Mouse (Mus musculus) CH12.LX (cell line): Measurements from ENCODE around the gene Stmnd1. TPM values are rescaled to one million over a fixed set of nuclear protein-coding genes. Genes with fewer than 3 reads are reported as not detected.

Experiments
- DNase-seq: peaks from one replicate; pipeline ENCODE4 v3.0.0-alpha.2; 2013; ENCODE audit errors: extremely low read depth
- H3K27ac ChIP-seq: 2 replicates; pipeline ENCODE4 v1.5.1; 2012; ENCODE audit warnings: low read depth, mild to moderate bottlenecking, control low read depth, moderate library complexity; ENCODE audit not compliant: insufficient read depth
- H3K27me3 ChIP-seq: replicated peaks from 2 replicates; pipeline ENCODE3; 2012; ENCODE audit warnings: inconsistent platforms
- H3K36me3 ChIP-seq, 2 experiments: replicated peaks in 1 of 2; 2 replicates each; pipeline versions ENCODE3 to v1.6.1; 2012; ENCODE audit warnings: inconsistent platforms in 1 of 2, low read length in 1 of 2, mild to moderate bottlenecking in 1 of 2, mixed read lengths in 1 of 2, moderate library complexity in 1 of 2; ENCODE audit not compliant: control insufficient read depth in 1 of 2, insufficient read depth in 1 of 2
- H3K4me1 ChIP-seq, 2 experiments: 2 replicates each; pipeline ENCODE4 v1.6.1; 2012; ENCODE audit warnings: inconsistent platforms in 1 of 2, moderate library complexity in 1 of 2; ENCODE audit not compliant: insufficient read depth in 2 of 2, control insufficient read depth in 1 of 2
- H3K4me2 ChIP-seq: 2 replicates; pipeline ENCODE4 v1.6.1; 2012; ENCODE audit warnings: low read depth, mild to moderate bottlenecking, control low read depth; ENCODE audit not compliant: poor library complexity, insufficient read depth, severe bottlenecking
- H3K4me3 ChIP-seq, 3 experiments: fragments of 150-350 bp in 1 of 3; sonication (generic) in 1 of 3; replicated peaks in 1 of 3; 2 replicates each; pipeline versions ENCODE3 to v1.5.1; 2011 to 2012; ENCODE audit warnings: low read depth in 2 of 3, low read length in 2 of 3, mild to moderate bottlenecking in 2 of 3, moderate library complexity in 2 of 3, control low read depth in 1 of 3, improper control_type of control experiment in 1 of 3, inconsistent platforms in 1 of 3, mixed read lengths in 1 of 3; ENCODE audit not compliant: poor library complexity in 1 of 3
- H3K79me2 ChIP-seq: replicated peaks from 2 replicates; pipeline ENCODE4 v1.6.1; 2012; ENCODE audit warnings: mild to moderate bottlenecking, moderate library complexity; ENCODE audit not compliant: control insufficient read depth, poor library complexity, insufficient read depth, severe bottlenecking; ENCODE audit errors: extremely low read depth
- H3K9ac ChIP-seq: 2 replicates; pipeline ENCODE4 v1.6.1; 2012; ENCODE audit warnings: low read depth, mild to moderate bottlenecking, control low read depth, moderate library complexity; ENCODE audit not compliant: insufficient read depth
- H3K9me3 ChIP-seq: replicated peaks from 2 replicates; pipeline ENCODE3; 2012; ENCODE audit warnings: low read length, inconsistent platforms, mixed read lengths
- BHLHE40 ChIP-seq: IDR thresholded peaks from 2 replicates; pipeline ENCODE4 v1.6.1; 2011; ENCODE audit warnings: mild to moderate bottlenecking, low read depth, low read length, improper control_type of control experiment
- CHD1 ChIP-seq: IDR thresholded peaks from 2 replicates; pipeline ENCODE4 v1.6.1; 2012; ENCODE audit warnings: low read depth, low read length, improper control_type of control experiment, inconsistent platforms
- CHD2 ChIP-seq: IDR thresholded peaks from 2 replicates; pipeline ENCODE4 v1.6.1; 2011; ENCODE audit warnings: low read length, improper control_type of control experiment
- EP300 ChIP-seq: IDR thresholded peaks from 2 replicates; pipeline ENCODE4 v1.6.1; 2011; ENCODE audit warnings: low read length, improper control_type of control experiment
- ETS1 ChIP-seq: conservative IDR thresholded peaks from 2 replicates; pipeline ENCODE4 v1.6.1; 2012; ENCODE audit warnings: low read depth, mild to moderate bottlenecking, inconsistent platforms, low read length, improper control_type of control experiment, moderate library complexity
- GABPA ChIP-seq: IDR thresholded peaks from 2 replicates; pipeline ENCODE4 v1.6.1; 2012; ENCODE audit warnings: low read depth, low read length, improper control_type of control experiment, inconsistent platforms; ENCODE audit not compliant: insufficient replicate concordance
- IRF4 ChIP-seq: IDR thresholded peaks from 2 replicates; pipeline ENCODE4 v1.6.1; 2014; ENCODE audit warnings: low read depth, mild to moderate bottlenecking, inconsistent platforms, low read length, improper control_type of control experiment
- JUND ChIP-seq: conservative IDR thresholded peaks from 2 replicates; pipeline ENCODE4 v1.6.1; 2011; ENCODE audit warnings: low read depth, low read length, improper control_type of control experiment
- KAT2A ChIP-seq: IDR thresholded peaks from 2 replicates; pipeline ENCODE4 v1.6.1; 2012; ENCODE audit warnings: low read length, improper control_type of control experiment, inconsistent platforms; ENCODE audit not compliant: insufficient replicate concordance
- MAFK ChIP-seq: IDR thresholded peaks from 2 replicates; pipeline ENCODE4 v1.6.1; 2011; ENCODE audit warnings: low read length, improper control_type of control experiment; ENCODE audit not compliant: insufficient replicate concordance
- MAX ChIP-seq: IDR thresholded peaks from 2 replicates; pipeline ENCODE4 v1.6.1; 2011; ENCODE audit warnings: low read length, improper control_type of control experiment
- MEF2A ChIP-seq: IDR thresholded peaks from 2 replicates; pipeline ENCODE4 v1.6.1; 2014; ENCODE audit warnings: low read depth, mild to moderate bottlenecking, inconsistent platforms, low read length, improper control_type of control experiment, borderline replicate concordance
- MXI1 ChIP-seq: IDR thresholded peaks from 2 replicates; pipeline ENCODE4 v1.6.1; 2011; ENCODE audit warnings: mild to moderate bottlenecking, low read depth, low read length, improper control_type of control experiment
- MYC ChIP-seq: IDR thresholded peaks from 2 replicates; pipeline ENCODE4 v1.6.1; 2011; ENCODE audit warnings: low read depth, mild to moderate bottlenecking, improper control_type of control experiment, low read length
- NELFE ChIP-seq: IDR thresholded peaks from 2 replicates; pipeline ENCODE4 v1.6.1; 2011; ENCODE audit warnings: low read depth, low read length, improper control_type of control experiment
- NRF1 ChIP-seq: IDR thresholded peaks from 2 replicates; pipeline ENCODE4 v1.6.1; 2014; ENCODE audit warnings: low read depth, mild to moderate bottlenecking, inconsistent platforms, low read length, improper control_type of control experiment, moderate library complexity
- PAX5 ChIP-seq: IDR thresholded peaks from 2 replicates; pipeline ENCODE4 v1.6.1; 2012; ENCODE audit warnings: low read length, inconsistent platforms, mixed read lengths
- POLR2A ChIP-seq: IDR thresholded peaks from 2 replicates; pipeline ENCODE4 v1.6.1; 2011; ENCODE audit warnings: low read depth, mild to moderate bottlenecking, improper control_type of control experiment, low read length
- RAD21 ChIP-seq: IDR thresholded peaks from 2 replicates; pipeline ENCODE4 v1.6.1; 2011; ENCODE audit warnings: low read depth, mild to moderate bottlenecking, low read length, improper control_type of control experiment, moderate library complexity
- SIN3A ChIP-seq: IDR thresholded peaks from 2 replicates; pipeline ENCODE4 v1.6.1; 2012; ENCODE audit warnings: low read length, improper control_type of control experiment, inconsistent platforms
- TCF12 ChIP-seq: IDR thresholded peaks from 2 replicates; pipeline ENCODE4 v1.6.1; 2014; ENCODE audit warnings: low read depth, mild to moderate bottlenecking, inconsistent platforms, low read length, improper control_type of control experiment
- ZC3H11A ChIP-seq: IDR thresholded peaks from 2 replicates; pipeline ENCODE4 v1.6.1; 2012; ENCODE audit warnings: low read depth, mild to moderate bottlenecking, inconsistent platforms, low read length, improper control_type of control experiment
- ZKSCAN1 ChIP-seq: IDR thresholded peaks from 2 replicates; pipeline ENCODE4 v1.6.1; 2012; ENCODE audit warnings: low read depth, inconsistent platforms, low read length, improper control_type of control experiment, borderline replicate concordance
- ZNF384 ChIP-seq: IDR thresholded peaks from 2 replicates; pipeline ENCODE4 v1.6.1; 2012; ENCODE audit warnings: low read depth, low read length, improper control_type of control experiment, inconsistent platforms
- dilution Hi-C: fragments of 300-500 bp; cut with MboI; formaldehyde crosslinking; loops from 2 replicates; pipeline ENCODE4 v1.14.3; 2020; ENCODE audit warnings: low sequenced_read_pairs; ENCODE audit not compliant: extremely low pct_unique_long_range_greater_than_20kb, extremely low pct_ligation_motif_present
- in situ Hi-C: fragments of 300-500 bp; cut with MboI; formaldehyde crosslinking; loops from 3 replicates; pipeline ENCODE4 v1.14.3; 2019; ENCODE audit warnings: low sequenced_read_pairs, low pct_ligation_motif_present, low pct_unique_long_range_greater_than_20kb, mixed read lengths
- polyA plus RNA-seq: library from polyadenylated mRNA; unstranded; fragments of >175 nt; gene quantifications from 2 replicates; pipeline ENCODE4 v1.2.1, GENCODE M21; 2012; ENCODE audit warnings: low read depth; ENCODE audit not compliant: insufficient read length
- total RNA-seq, 2 experiments: library from RNA; depleted of rRNA; stranded (reverse); fragments of 300-350 nt in 1 of 2; fragments of >200 nt in 1 of 2; gene quantifications; 2 replicates each; pipeline ENCODE4 v1.2.3; 2012 to 2014

Stmnd1 gene
- total and polyA plus RNA-seq, 3 experiments: not detected

DNA sequence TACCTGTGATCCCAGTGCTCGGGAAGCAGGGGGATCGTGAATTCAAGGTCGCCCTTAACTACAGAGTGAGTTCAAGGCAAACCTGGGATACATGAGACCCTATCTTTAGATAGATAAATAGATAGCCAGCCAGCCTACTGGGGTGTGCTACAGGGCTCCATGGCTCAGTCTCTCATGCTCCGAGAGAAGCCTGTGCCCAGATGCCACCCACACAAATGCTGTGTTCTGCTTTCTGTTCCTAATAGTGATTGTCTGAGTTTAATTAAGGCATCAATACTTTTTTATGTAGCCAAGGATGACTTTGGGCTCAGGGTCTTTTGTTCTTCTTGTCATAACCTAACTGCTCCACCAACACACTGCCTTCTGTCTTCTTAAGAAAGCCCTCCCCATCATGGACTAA, 2.2 kb downstream of the Stmnd1 start:
- Histone ChIP-seq H3K9ac (no peak overlapping the region), H3K9me3 (no peaks in the 10 kb centered on the region), H3K4me3 (no peak overlapping the region), H3K36me3 (no peaks in the 10 kb centered on the region)
- dilution Hi-C loops (no loop called here), in situ Hi-C loops (no loop called here)
- TF ChIP-seq EP300 (no peak), MAX (no peak), JUND (no peak), CHD1 (no peak), SIN3A (no peak), PAX5 (no peak), BHLHE40 (no peak), MYC (no peak), MAFK (no peak), KAT2A (no peak), CHD2 (no peak), GABPA (no peak), ZNF384 (no peak), ZKSCAN1 (no peak), IRF4 (no peak), MEF2A (no peak), NRF1 (no peak), RAD21 (no peak)
- TF ChIP-seq, all 38 proteins: peak for 0
- peaks cover 0 to 11% of the 10 kb centered on the region in 2 experiments; a peak in 2 of 4 replicates for H3K4me1 ChIP-seq
- H3K4me2 ChIP-seq: no peak overlapping the region
- no peaks in the 10 kb centered on the region for H3K79me2 ChIP-seq
- DNase-seq: no peak
- H3K27me3 ChIP-seq: peaks cover 2% of the 10 kb centered on the region
- H3K27ac ChIP-seq: no peak overlapping the region

DNA sequence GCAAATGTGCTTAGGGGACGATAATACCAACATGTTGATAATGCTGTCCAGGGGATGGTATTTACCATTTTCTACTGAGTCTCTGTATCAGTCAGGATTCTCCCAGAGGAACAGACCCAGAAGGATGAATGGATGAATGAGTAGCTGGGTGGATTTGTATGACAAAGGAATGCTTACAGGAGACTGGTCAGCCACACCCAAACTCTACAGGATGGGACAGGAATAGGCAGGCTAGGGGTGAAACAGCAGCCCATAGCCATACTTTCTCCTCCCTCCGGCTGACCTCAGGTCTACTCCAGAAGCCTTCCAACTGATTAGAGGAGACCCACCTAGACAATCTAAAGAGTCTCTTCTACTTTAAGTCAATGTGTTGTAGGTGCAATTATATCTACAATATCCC, 9.0 kb downstream of the Stmnd1 start:
- Histone ChIP-seq H3K79me2 (no peaks in the 10 kb centered on the region), H3K4me3 (no peak overlapping the region), H3K9me3 (no peaks in the 10 kb centered on the region), H3K9ac (no peak overlapping the region), H3K4me1 (no peaks in the 10 kb centered on the region), H3K27ac (no peak overlapping the region), H3K27me3 (no peaks in the 10 kb centered on the region), H3K36me3 (no peaks in the 10 kb centered on the region), H3K4me2 (no peak overlapping the region)
- in situ Hi-C loops (no loop called here), dilution Hi-C loops (no loop called here)
- DNase-seq: no peak
- TF ChIP-seq TCF12 (no peak), BHLHE40 (no peak), ZC3H11A (no peak), ETS1 (no peak), PAX5 (no peak), MXI1 (no peak), NELFE (no peak), MYC (no peak), CHD2 (no peak), POLR2A (no peak), SIN3A (no peak)
